Mouse (Mus musculus) T-helper 1 cell (primary cell): ENCODE measurements at regions not wholly inside any gene's neighbourhood (a gene's known extent, or its start where the extent isn't known, plus 50 kb on each side); places are given as distances from the start of the nearest gene placed in this dataset.

Experiments
- in situ Hi-C: fragments of 300-600 bp; cut with MboI, MseI; formaldehyde crosslinking; loops from one replicate; pipeline ENCODE4 v1.15.1; 2025; ENCODE audit warnings: high pct_unique_total_duplicates

GRCm38 (mm10) chr15:36719241-36719640, 288.3 kb downstream of the Zfp706 start:
- in situ Hi-C loops = loop anchor here (5.0 kb wide), 1 partner anchor 107 kb away; no protein-coding TSS in a partner anchor

GRCm38 (mm10) chr15:36717835-36718234, 289.7 kb downstream of the Zfp706 start:
- in situ Hi-C loops = loop anchor here (5.0 kb wide), 1 partner anchor 106 kb away; no protein-coding TSS in a partner anchor

- in situ Hi-C loops = loop anchor here (5.0 kb wide), 1 partner anchor 104 kb away; no protein-coding TSS in a partner anchor
Measured at GRCm38 (mm10) chr15:36716686-36717038, 290.9 kb downstream of the Zfp706 start.

- in situ Hi-C loops = loop anchor here (5.0 kb wide), 1 partner anchor 104 kb away; no protein-coding TSS in a partner anchor
Measured at GRCm38 (mm10) chr15:36715745-36716685, 291.6 kb downstream of the Zfp706 start.

GRCm38 (mm10) chr15:36715159-36715558, 292.4 kb downstream of the Zfp706 start:
- in situ Hi-C loops = loop anchor here (5.0 kb wide), 1 partner anchor 103 kb away; no protein-coding TSS in a partner anchor

- in situ Hi-C loops = no loop called here
Measured at GRCm38 (mm10) chr15:36709788-36710187, 297.8 kb downstream of the Zfp706 start.

GRCm38 (mm10) chr15:36708471-36708870, 299.1 kb downstream of the Zfp706 start:
- in situ Hi-C loops = no loop called here

GRCm38 (mm10) chr15:36705990-36706389, 301.6 kb downstream of the Zfp706 start:
- in situ Hi-C loops = no loop called here

GRCm38 (mm10) chr15:36705391-36705790, 302.2 kb downstream of the Zfp706 start:
- in situ Hi-C loops = no loop called here

GRCm38 (mm10) chr15:36701846-36702245, 305.7 kb downstream of the Zfp706 start:
- in situ Hi-C loops = loop anchor here (5.0 kb wide), 1 partner anchor 535 kb away; no protein-coding TSS in a partner anchor

GRCm38 (mm10) chr15:36700196-36700595, 307.4 kb downstream of the Zfp706 start:
- in situ Hi-C loops = loop anchor here (5.0 kb wide), 1 partner anchor 533 kb away; no protein-coding TSS in a partner anchor

GRCm38 (mm10) chr15:36695199-36696129, 312.1 kb downstream of the Zfp706 start:
- in situ Hi-C loops = no loop called here

- in situ Hi-C loops = loop anchor here (5.0 kb wide), 1 partner anchor 34 kb away; no protein-coding TSS in a partner anchor
Measured at GRCm38 (mm10) chr15:36691002-36691652, 316.4 kb downstream of the Zfp706 start.

- in situ Hi-C loops = loop anchor here (5.0 kb wide), 1 partner anchor 33 kb away; no protein-coding TSS in a partner anchor
Measured at GRCm38 (mm10) chr15:36689881-36690280, 317.7 kb downstream of the Zfp706 start.

- in situ Hi-C loops = no loop called here
Measured at GRCm38 (mm10) chr15:36689301-36689700, 318.3 kb downstream of the Zfp706 start.

GRCm38 (mm10) chr15:36688051-36688754, 319.4 kb downstream of the Zfp706 start:
- in situ Hi-C loops = no loop called here

GRCm38 (mm10) chr15:36684684-36685083, 322.9 kb downstream of the Zfp706 start:
- in situ Hi-C loops = no loop called here

GRCm38 (mm10) chr15:36682832-36683231, 324.7 kb downstream of the Zfp706 start:
- in situ Hi-C loops = no loop called here

- in situ Hi-C loops = no loop called here
Measured at GRCm38 (mm10) chr15:36682159-36682558, 325.4 kb downstream of the Zfp706 start.
